Mouse (Mus musculus): ENCODE results near the gene Tacr1. TPM values are rescaled to one million over a fixed set of nuclear protein-coding genes. Genes with fewer than 3 reads are reported as not detected.

Tacr1 gene
- polyA plus RNA-seq, 1 experiment from 2014 or later: 0.50 TPM

DNA sequence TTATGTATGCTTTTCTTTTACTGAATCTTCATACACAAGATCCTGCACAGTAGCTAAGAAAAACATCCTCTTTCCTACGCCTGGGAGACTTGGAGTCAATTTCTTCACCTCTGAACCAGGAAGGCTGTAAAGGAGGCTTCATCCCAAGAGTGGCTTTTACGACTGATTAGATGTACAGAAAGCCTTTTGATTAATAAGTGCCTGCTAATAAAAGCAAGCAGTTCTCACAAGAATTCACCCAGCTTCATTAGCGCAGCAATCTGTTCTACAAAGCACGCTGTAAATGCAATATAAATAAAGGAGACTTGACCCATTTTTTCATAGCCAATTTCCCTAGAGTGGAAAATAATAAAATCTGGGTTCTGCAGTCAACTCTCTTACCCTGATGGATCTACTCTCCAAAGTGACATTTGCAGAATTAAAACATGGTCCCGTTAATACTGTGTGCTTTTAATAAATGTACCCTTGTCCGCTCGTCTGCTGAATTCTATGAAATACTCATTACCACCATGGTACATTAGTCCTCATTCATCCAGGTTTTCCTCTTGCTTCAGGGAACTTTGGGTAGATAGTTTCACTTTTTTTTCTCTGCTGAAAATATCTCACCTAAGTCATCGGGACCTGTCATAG is 193.4 kb downstream of the Tacr1 start:
- Histone ChIP-seq H3K27me3 (ENCODE audit: control insufficient read depth, insufficient read depth, low read depth, low read length) (no peaks in the 10 kb centered on the region), H3K9me3 (ENCODE audit: control insufficient read depth, low read length) (no peaks in the 10 kb centered on the region), H3K27ac (ENCODE audit: low read length) (no peak overlapping the region), H3K4me2 (ENCODE audit: low read depth, low read length) (no peak overlapping the region), H3K4me1 (replicated peaks; ENCODE audit: control insufficient read depth, insufficient read depth, low read length) (no peaks in the 10 kb centered on the region), H3K36me3 (ENCODE audit: control insufficient read depth, insufficient read depth, low read length) (no peaks in the 10 kb centered on the region), H3K4me3 (ENCODE audit: low read length) (no peak overlapping the region), H3K9ac (ENCODE audit: low read length) (no peak overlapping the region)
- WGBS: 75% methylated on average over 8 of the region's 8 CpGs
- no peak for ATAC-seq (ENCODE audit: low read depth)

DNA sequence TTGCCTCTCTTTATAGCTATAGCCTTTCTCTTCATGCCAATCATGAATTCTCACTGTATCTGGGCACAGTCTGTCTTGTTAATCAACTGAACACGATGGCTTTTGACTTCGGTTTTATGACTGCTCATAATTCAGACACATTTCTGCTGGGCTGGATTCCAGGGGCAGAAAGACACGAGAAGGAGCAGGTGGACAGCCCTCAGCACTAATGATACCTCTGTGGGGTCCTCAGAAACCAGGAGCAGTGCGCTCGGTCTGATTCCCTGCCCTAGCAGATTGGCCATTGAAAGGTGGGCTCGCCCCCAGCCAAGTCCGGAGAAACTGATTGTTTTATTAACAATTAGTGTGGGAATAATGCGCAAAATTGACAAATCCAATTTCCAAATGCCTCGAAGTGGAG is 201.1 kb downstream of the Tacr1 start:
- H3K4me3 ChIP-seq (ENCODE audit: low read length): no peak overlapping the region
- WGBS: 77% methylated on average over 9 of the region's 9 CpGs
- no peaks in the 10 kb centered on the region for H3K36me3 ChIP-seq (ENCODE audit: control insufficient read depth, insufficient read depth, low read length)
- H3K27me3 ChIP-seq (ENCODE audit: control insufficient read depth, insufficient read depth, low read depth, low read length): no peaks in the 10 kb centered on the region
- no peaks in the 10 kb centered on the region for H3K4me1 ChIP-seq (replicated peaks; ENCODE audit: control insufficient read depth, insufficient read depth, low read length)
- H3K27ac ChIP-seq (ENCODE audit: low read length): no peak overlapping the region
- H3K9ac ChIP-seq (ENCODE audit: low read length): no peak overlapping the region
- no peaks in the 10 kb centered on the region for H3K9me3 ChIP-seq (ENCODE audit: control insufficient read depth, low read length)
- H3K4me2 ChIP-seq (ENCODE audit: low read depth, low read length): no peak overlapping the region
- ATAC-seq (ENCODE audit: low read depth): no peak

DNA sequence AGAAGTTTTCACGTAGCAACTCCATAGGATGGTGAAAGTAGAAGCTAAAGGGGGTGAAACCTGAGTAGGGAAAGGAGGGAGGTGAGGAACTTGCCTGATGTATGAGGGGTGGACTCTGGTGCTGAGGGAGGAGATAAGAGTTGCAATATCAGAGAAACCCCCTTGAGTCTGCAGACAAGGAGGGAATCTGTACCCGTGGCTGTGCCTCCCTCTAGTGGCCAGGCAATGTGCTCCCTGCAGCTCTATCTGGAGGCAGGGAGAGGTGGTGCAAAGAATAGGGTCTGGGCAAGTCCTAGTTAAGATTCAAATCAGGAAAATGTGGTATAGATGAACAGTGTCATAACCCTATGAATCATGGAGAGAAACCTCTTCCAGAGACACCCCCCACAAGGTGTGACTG is 201.5 kb downstream of the Tacr1 start:
- WGBS: 42% methylated on average over 2 of the region's 2 CpGs
- ATAC-seq (ENCODE audit: low read depth): no peak
- Histone ChIP-seq H3K4me2 (ENCODE audit: low read depth, low read length) (no peak overlapping the region), H3K4me3 (ENCODE audit: low read length) (no peak overlapping the region), H3K9ac (ENCODE audit: low read length) (no peak overlapping the region), H3K27ac (ENCODE audit: low read length) (no peak overlapping the region), H3K4me1 (replicated peaks; ENCODE audit: control insufficient read depth, insufficient read depth, low read length) (no peaks in the 10 kb centered on the region), H3K27me3 (ENCODE audit: control insufficient read depth, insufficient read depth, low read depth, low read length) (no peaks in the 10 kb centered on the region), H3K9me3 (ENCODE audit: control insufficient read depth, low read length) (no peaks in the 10 kb centered on the region), H3K36me3 (ENCODE audit: control insufficient read depth, insufficient read depth, low read length) (no peaks in the 10 kb centered on the region)

DNA sequence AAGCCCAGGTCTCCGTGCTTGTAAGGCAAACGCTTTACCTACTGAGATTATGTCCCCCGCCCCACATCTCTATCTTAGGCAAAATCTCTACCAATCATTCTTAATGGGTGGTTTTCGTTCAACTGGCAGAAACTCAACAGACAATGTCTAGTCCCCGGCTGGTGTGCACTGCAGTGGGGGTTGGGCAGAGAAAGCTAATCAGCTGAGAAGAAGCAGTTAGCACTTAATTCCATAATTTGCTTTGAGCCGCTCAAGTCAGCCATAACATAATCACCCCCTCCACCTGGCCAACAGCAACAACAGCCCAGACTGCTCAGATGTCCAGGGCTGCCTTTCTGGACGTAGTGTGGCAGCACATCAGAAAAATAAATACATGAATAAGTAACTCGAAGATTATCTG is 202.7 kb downstream of the Tacr1 start:
- no peak for ATAC-seq (ENCODE audit: low read depth)
- Histone ChIP-seq H3K4me2 (ENCODE audit: low read depth, low read length) (no peak overlapping the region), H3K36me3 (ENCODE audit: control insufficient read depth, insufficient read depth, low read length) (no peaks in the 10 kb centered on the region), H3K27ac (ENCODE audit: low read length) (no peak overlapping the region), H3K4me1 (replicated peaks; ENCODE audit: control insufficient read depth, insufficient read depth, low read length) (no peaks in the 10 kb centered on the region), H3K4me3 (ENCODE audit: low read length) (no peak overlapping the region), H3K9ac (ENCODE audit: low read length) (no peak overlapping the region), H3K27me3 (ENCODE audit: control insufficient read depth, insufficient read depth, low read depth, low read length) (no peaks in the 10 kb centered on the region), H3K9me3 (ENCODE audit: control insufficient read depth, low read length) (no peaks in the 10 kb centered on the region)
- 57% methylated on average over 8 of the region's 8 CpGs for WGBS

DNA sequence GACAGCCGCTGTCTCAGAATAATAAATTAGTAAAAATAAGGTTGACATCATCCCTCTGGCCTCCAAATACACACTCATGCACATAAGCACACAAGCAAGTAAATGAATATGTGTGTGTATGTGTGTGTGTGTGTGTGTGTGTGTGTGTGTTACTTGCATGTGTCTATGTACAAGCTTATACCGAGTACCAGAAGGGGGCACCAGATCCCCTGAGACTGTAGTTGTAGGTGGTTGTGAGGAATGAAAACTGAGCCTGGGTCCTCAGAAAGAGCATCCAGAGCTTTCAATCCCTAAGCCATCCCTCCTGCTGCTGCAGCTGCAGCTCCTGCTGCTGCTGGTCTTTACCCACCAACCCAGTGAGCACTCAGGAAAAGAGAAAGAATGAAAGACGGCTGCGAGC is 206.6 kb downstream of the Tacr1 start:
- H3K36me3 ChIP-seq (ENCODE audit: control insufficient read depth, insufficient read depth, low read length): no peaks in the 10 kb centered on the region
- no peaks in the 10 kb centered on the region for H3K27me3 ChIP-seq (ENCODE audit: control insufficient read depth, insufficient read depth, low read depth, low read length)
- H3K9ac ChIP-seq (ENCODE audit: low read length): no peak overlapping the region
- no peak for ATAC-seq (ENCODE audit: low read depth)
- H3K4me2 ChIP-seq (ENCODE audit: low read depth, low read length): no peak overlapping the region
- H3K9me3 ChIP-seq (ENCODE audit: control insufficient read depth, low read length): no peaks in the 10 kb centered on the region
- H3K4me1 ChIP-seq (replicated peaks; ENCODE audit: control insufficient read depth, insufficient read depth, low read length): no peaks in the 10 kb centered on the region
- H3K4me3 ChIP-seq (ENCODE audit: low read length): no peak overlapping the region
- H3K27ac ChIP-seq (ENCODE audit: low read length): no peak overlapping the region
- WGBS: 85% methylated on average over 4 of the region's 4 CpGs

DNA sequence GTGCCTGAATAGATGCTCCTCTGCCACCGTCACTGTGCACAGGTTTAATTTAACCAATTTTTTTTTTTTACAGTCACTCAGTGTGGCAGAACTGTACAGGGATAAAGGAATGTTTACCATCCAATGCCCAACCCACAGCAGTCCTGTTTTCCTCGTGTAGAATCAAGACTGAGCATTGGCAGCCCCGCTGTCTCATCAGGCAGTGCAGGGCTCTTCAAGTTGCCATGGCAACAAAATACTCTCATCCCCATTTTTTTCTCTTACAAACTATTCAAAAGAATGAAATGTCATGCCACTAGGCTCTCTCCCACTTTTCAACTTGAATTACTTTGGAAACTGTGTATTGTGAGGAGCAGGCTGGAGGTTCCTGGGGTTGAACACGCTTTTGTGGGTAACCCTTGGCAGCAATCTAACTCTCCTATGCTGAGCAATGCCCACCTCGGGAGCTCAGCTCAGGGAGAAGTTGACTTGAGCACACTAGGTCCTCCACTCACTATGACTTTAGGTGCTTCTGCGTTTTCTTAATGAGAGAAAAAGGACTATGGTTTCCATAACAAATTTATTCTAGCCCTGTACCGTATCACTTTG is 207.3 kb downstream of the Tacr1 start:
- H3K27ac ChIP-seq (ENCODE audit: low read length): no peak overlapping the region
- WGBS: 66% methylated on average over 7 of the region's 7 CpGs
- no peaks in the 10 kb centered on the region for H3K27me3 ChIP-seq (ENCODE audit: control insufficient read depth, insufficient read depth, low read depth, low read length)
- no peaks in the 10 kb centered on the region for H3K36me3 ChIP-seq (ENCODE audit: control insufficient read depth, insufficient read depth, low read length)
- H3K4me1 ChIP-seq (replicated peaks; ENCODE audit: control insufficient read depth, insufficient read depth, low read length): no peaks in the 10 kb centered on the region
- H3K9me3 ChIP-seq (ENCODE audit: control insufficient read depth, low read length): no peaks in the 10 kb centered on the region
- no peak overlapping the region for H3K4me3 ChIP-seq (ENCODE audit: low read length)
- no peak overlapping the region for H3K9ac ChIP-seq (ENCODE audit: low read length)
- H3K4me2 ChIP-seq (ENCODE audit: low read depth, low read length): no peak overlapping the region
- no peak for ATAC-seq (ENCODE audit: low read depth)

Data from lung, embryonic 16.5 days (tissue).